Mouse (Mus musculus) spleen, adult 2 months (tissue): ENCODE results near the gene Mdh1.
"Not testable (repeated sequence)": the region's sequence is repeated elsewhere in the genome, so short reads cannot be mapped to it uniquely, and the experiment has no call there.

Source experiments
- CTCF ChIP-seq: fragments of 200-500 bp; IDR thresholded peaks from 2 replicates; pipeline ENCODE4 v1.5.1; 2011; ENCODE audit warnings: mild to moderate bottlenecking, inconsistent platforms; ENCODE audit not compliant: insufficient read depth, insufficient read length, insufficient replicate concordance; ENCODE audit errors: extremely low read depth
- POLR2A ChIP-seq: fragments of 200-500 bp; IDR thresholded peaks from 2 replicates; pipeline ENCODE4 v1.6.1; 2011; ENCODE audit warnings: low read depth, low read length, inconsistent platforms

GRCm38 (mm10) chr11:21516396-21516795 lies 55.8 kb downstream of the Mdh1 start:
- TF ChIP-seq POLR2A, CTCF: not testable (repeated sequence)
